Mouse (Mus musculus) midbrain, embryonic 12.5 days (tissue): Measurements from ENCODE around the gene Dvl2. TPM values are rescaled to one million over a fixed set of nuclear protein-coding genes. Genes with fewer than 3 reads are reported as not detected.
"Not testable (repeated sequence)": the region's sequence is repeated elsewhere in the genome, so short reads cannot be mapped to it uniquely, and the experiment has no call there.

Experiments used
- ATAC-seq: fragments of 200-750 bp; cut with Nextera tagmentation; 2 replicates; pipeline ENCODE4 v1.8.0; 2017; ENCODE audit warnings: low read depth, moderate TSS enrichment, moderate library complexity; ENCODE audit not compliant: low FRiP score
- H3K27ac ChIP-seq: fragments of 300-500 bp; sonication (generic); replicated peaks from 2 replicates; pipeline ENCODE4 v1.5.1; 2016; ENCODE audit warnings: mild to moderate bottlenecking
- H3K27me3 ChIP-seq: fragments of 300-500 bp; sonication (generic); 2 replicates; pipeline ENCODE4 v1.6.1; 2016; ENCODE audit warnings: mild to moderate bottlenecking
- H3K36me3 ChIP-seq: fragments of 300-500 bp; sonication (generic); 2 replicates; pipeline ENCODE4 v1.6.1; 2016
- H3K4me1 ChIP-seq: fragments of 300-500 bp; sonication (generic); 2 replicates; pipeline ENCODE4 v1.6.1; 2016
- H3K4me2 ChIP-seq: fragments of 300-500 bp; sonication (generic); replicated peaks from 2 replicates; pipeline ENCODE4 v1.6.1; 2016; ENCODE audit warnings: mild to moderate bottlenecking, moderate library complexity
- H3K4me3 ChIP-seq: fragments of 300-500 bp; sonication (generic); 2 replicates; pipeline ENCODE4 v1.5.1; 2016; ENCODE audit warnings: mild to moderate bottlenecking
- H3K9ac ChIP-seq: fragments of 300-500 bp; sonication (generic); replicated peaks from 2 replicates; pipeline ENCODE4 v1.6.1; 2016; ENCODE audit warnings: mild to moderate bottlenecking, moderate library complexity
- H3K9me3 ChIP-seq: fragments of 300-500 bp; sonication (generic); 2 replicates; pipeline ENCODE4 v1.6.1; 2016; ENCODE audit warnings: mild to moderate bottlenecking
- WGBS: fragments of 180-500 bp; shearing (Covaris S2); methylation state at CpG from one replicate; pipeline ENCODE4 v1.1.7; 2016; 5-methylcytosine and 5-hydroxymethylcytosine counted together
- polyA plus RNA-seq: library from polyadenylated mRNA; unstranded; fragments of >200 nt; fragmentation: Nextera tagmentation; extraction: Ambion mirVana; gene quantifications from 2 replicates; pipeline ENCODE4 v1.2.1, GENCODE M21; 2016

Gene Dvl2
- polyA plus RNA-seq, 1 experiment from 2014 or later, result 45.3 TPM

DNA sequence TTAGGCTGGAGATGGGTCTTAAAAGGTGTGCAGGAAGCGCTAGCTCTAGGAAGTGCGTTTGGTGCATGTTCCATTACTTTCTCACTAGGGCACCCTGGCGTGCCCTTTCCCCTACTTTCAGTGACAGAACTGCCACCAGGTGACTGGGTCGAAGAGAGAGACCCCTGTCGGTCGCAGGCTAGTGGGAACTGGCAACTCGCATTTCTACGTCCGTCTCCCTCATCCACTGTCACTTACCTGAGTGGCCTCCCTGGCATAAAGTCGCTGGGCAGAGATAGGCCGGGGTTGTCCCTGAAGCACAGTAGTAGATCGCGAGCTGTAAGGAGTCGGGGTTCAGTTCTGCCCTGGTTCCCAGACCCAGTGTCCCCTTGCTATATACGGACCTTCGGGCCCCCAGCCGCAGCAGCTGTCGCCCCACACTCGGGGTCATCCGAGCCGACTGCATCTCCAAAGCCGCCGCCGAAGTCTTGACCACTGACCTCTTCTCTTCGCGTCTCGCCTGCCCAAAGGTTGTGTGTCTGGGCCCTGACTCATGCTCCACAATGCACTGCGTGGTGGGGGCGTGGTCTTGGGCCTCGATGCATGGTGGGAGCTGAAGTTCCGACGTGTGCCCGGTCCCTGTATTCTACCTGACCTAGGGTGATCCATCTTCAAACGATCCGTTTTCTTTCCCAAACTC lies 14.6 kb downstream of the Dvl2 start, which contains the start of gene Acadvl:
TSS of gene Acadvl (minus strand) at position 532 of the 679 bp plus-strand sequence.
- Histone ChIP-seq H3K36me3 (peaks cover 38% of the 10 kb centered on the region), H3K4me2 (peak within 1 kb of the TSS; percentile 79), H3K27ac (peak within 1 kb of the TSS; percentile 70), H3K27me3 (no peaks in the 10 kb centered on the region), H3K9ac (peak within 1 kb of the TSS; percentile 74), H3K4me1 (peaks cover 51% of the 10 kb centered on the region), H3K4me3 (peak within 1 kb of the TSS; percentile 52), H3K9me3 (no peaks in the 10 kb centered on the region)
- peak; percentile 71 for ATAC-seq
- 1% methylated on average over 35 of the region's 35 CpGs for WGBS

DNA sequence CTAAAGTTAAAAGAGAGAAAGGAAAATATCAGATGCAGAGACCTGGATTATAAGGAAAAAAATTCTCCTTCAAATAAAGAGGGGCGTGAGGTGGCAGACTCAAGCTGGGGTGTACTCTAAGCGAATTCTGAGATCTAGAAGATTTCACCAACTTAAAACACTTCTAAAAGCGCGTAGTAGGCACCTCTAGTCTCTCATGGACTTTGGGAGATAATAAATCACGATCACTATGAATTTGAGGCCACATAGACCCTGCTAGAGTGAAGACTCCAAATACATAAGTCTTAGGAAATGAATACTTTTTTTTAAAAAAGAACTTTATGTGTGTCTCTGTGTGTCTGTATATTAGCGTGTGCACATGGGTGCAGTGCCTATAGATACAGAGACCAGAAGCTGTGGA lies 15.3 kb downstream of the Dvl2 start:
- H3K27ac ChIP-seq, result 0 out of 2 replicates have a peak overlapping the region, but pooled peaks have one; percentile 70
- ATAC-seq, result no peak
- 0 out of 2 replicates have a peak overlapping the region, but pooled peaks have one; percentile 74 for H3K9ac ChIP-seq
- H3K4me2 ChIP-seq, result peak overlapping the region; percentile 79
- H3K4me3 ChIP-seq, result peak overlapping the region; percentile 52; the same call in 1 of the 2 replicates
- peaks cover 57% of the 10 kb centered on the region for H3K4me1 ChIP-seq
- 70% methylated on average over 6 of the region's 6 CpGs for WGBS
- H3K9me3 ChIP-seq, result no peaks in the 10 kb centered on the region
- no peaks in the 10 kb centered on the region for H3K27me3 ChIP-seq
- H3K36me3 ChIP-seq, result peaks cover 32% of the 10 kb centered on the region

DNA sequence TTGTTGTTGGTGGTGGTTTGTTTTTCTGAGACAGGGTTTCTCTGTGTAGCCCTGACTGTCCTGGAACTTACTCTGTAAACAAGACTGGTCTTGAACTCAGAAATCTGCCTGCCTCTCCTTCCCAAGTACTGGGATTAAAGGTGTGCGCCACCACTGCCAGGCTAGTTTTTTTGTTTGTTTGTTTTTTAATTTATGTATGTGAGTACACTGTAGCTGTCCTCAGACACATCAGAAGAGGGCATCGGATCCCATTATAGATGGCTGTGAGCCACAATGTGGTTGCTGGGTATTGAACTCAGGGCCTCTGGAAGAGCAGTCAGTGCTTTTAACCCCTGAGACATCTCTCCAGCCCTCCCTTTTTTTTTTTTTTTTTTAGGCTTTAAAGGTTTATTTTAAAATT lies 15.8 kb downstream of the Dvl2 start:
- not testable (repeated sequence) for ATAC-seq, H3K9me3 ChIP-seq, H3K9ac ChIP-seq, H3K27me3 ChIP-seq, H3K4me2 ChIP-seq, H3K4me3 ChIP-seq, H3K27ac ChIP-seq
- H3K36me3 ChIP-seq, result peaks cover 27% of the 10 kb centered on the region
- WGBS, result 78% methylated on average over 2 of the region's 2 CpGs
- H3K4me1 ChIP-seq, result peaks cover 57% of the 10 kb centered on the region

DNA sequence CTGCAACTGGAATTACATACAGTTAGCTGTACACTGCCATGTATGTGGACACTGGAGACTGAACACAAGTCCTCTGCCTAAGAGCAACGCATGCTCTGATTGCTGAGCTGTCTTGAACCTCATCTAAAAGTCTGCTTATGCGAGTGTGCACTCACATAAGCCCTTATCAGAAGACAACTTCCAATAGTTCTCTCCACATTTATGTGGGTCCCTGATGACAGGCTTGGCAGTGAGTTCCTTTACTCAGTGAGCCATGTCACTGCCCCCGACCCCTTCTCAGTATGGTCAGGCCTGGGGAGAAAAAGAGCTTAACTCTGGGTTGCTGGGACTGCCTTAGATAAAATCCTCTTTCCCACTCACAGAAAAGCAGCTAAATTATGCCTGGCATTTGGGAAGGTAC lies 16.3 kb downstream of the Dvl2 start, which contains the start of gene Dlg4:
TSS of gene Dlg4 (plus strand) at position 274 of the 400 bp plus-strand sequence.
- Histone ChIP-seq H3K27me3 (no peaks in the 10 kb centered on the region), H3K36me3 (peaks cover 22% of the 10 kb centered on the region), H3K4me3 (peak within 1 kb of the TSS; percentile 72), H3K9me3 (no peaks in the 10 kb centered on the region), H3K4me2 (peak within 1 kb of the TSS; percentile 91), H3K9ac (peak within 1 kb of the TSS; percentile 94), H3K4me1 (peaks cover 57% of the 10 kb centered on the region), H3K27ac (peak within 1 kb of the TSS; percentile 94)
- 56% methylated on average over 3 of the region's 3 CpGs for WGBS
- ATAC-seq, result no peak

DNA sequence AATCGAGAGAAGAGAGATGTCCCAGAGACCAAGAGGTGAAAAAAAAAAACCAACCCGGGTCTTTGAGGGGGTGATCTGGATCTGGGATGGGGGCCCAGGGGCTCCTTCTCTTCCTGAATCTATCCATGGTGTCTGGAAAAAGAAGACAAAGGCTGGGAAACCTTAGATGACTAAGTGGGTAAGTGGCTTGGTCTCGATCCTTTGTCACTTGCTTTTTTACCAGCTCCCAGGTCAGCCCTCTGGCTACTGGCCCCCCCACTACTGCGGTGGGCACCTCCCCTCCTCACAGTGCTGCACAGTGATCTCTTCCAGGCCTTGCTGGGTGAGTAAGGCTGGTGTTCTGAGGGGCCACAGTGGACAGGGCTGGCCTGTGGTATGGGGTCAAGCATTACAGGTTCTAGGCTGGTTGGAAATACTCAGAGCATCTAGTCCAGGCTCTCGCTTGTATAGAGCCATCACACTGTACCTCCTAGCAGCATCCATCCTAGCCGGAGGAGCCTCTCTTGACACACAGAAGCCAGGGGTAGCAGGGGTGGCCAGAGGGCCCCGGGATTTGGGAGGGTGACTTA lies 16.9 kb downstream of the Dvl2 start:
- Histone ChIP-seq H3K9me3 (no peaks in the 10 kb centered on the region), H3K27ac (peak overlapping the region; percentile 94), H3K36me3 (peaks cover 16% of the 10 kb centered on the region), H3K9ac (peak overlapping the region; percentile 94), H3K4me2 (peak overlapping the region; percentile 91), H3K27me3 (no peaks in the 10 kb centered on the region), H3K4me1 (peaks cover 61% of the 10 kb centered on the region), H3K4me3 (peak overlapping the region; percentile 72)
- WGBS, result 32% methylated on average over 7 of the region's 7 CpGs
- no peak for ATAC-seq

DNA sequence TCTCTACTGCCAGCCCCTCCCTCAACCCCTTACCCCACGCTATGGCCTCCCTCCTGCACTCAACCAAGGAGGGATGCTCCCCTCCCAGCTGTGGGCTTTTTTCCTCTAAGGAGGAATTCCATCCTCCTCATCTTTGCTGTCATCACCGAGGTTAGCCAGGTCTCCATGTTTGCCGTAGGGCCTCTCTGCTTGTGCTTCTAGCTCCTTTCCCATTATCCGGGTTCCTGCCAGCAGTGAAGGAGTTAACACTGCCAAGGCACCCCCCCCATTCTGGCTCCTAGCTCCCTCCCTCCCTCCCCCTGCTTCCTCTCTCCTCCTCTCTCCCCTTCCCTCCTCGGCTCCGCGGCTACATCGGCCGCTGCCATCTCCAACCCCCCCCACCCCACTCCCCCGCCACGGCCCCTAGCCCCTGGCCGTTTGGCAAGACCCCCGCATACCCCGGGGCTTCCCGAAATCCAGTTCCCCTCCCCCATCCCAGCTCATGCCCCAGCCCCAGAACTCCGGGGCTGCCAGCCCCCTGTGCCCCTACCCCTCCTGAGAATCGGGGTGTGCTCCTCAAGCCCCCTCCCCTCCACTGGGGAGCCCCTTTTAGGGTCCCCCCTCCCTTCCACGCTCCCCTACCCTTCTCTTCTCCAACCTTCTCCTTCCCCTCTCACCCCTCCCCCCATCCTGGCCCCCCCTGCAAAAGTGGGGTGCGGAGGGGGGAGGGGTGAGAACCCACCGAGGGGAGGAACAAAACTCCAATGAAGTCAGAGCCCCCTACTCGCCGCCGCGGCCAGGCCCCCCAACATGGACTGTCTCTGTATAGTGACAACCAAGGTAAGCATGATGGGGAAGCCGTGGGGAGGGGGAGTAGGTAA lies 18.0 kb downstream of the Dvl2 start:
- peaks cover 5% of the 10 kb centered on the region for H3K36me3 ChIP-seq
- H3K9ac ChIP-seq, result peak overlapping the region; percentile 94
- no peaks in the 10 kb centered on the region for H3K9me3 ChIP-seq
- under 1% methylated on average over 24 of the region's 25 CpGs for WGBS
- no peak for ATAC-seq
- H3K27me3 ChIP-seq, result no peaks in the 10 kb centered on the region
- H3K4me2 ChIP-seq, result peak overlapping the region; percentile 91
- peaks cover 71% of the 10 kb centered on the region for H3K4me1 ChIP-seq
- H3K4me3 ChIP-seq, result peak overlapping the region; percentile 72
- H3K27ac ChIP-seq, result peak overlapping the region; percentile 94

DNA sequence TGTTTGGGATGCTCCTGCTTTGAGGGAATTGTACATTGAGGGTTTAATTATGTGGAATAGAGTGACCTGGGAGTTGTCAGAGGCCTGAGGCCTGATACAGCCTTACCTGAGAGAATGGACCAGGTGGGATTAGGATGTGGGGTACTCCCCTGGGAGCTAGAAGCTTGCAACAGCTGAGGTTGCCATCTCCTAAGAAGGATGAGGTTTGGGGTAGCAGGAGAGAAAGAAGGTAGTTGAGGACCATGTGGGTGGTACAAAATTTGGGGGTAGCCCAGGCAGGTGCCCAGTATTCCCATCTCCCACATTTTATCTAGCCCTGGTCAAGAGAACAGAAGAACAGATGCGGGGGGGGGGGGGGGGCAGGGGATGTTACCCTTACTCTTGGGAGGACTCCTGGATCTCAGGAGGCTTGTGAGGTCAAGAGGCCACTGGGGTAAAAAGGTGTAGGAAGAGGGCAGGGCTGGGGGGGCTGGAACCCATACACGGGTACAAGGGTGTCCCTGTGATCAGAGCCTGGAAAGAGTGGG lies 19.2 kb downstream of the Dvl2 start:
- H3K36me3 ChIP-seq, result no peaks in the 10 kb centered on the region
- peaks cover 73% of the 10 kb centered on the region for H3K4me1 ChIP-seq
- peak overlapping the region; percentile 94 for H3K27ac ChIP-seq
- H3K9me3 ChIP-seq, result no peaks in the 10 kb centered on the region
- peak overlapping the region; percentile 91 for H3K4me2 ChIP-seq
- H3K9ac ChIP-seq, result peak overlapping the region; percentile 94
- WGBS, result 0% methylated on average over 1 of the region's 2 CpGs
- peak overlapping the region; percentile 72 for H3K4me3 ChIP-seq
- ATAC-seq, result no peak
- no peaks in the 10 kb centered on the region for H3K27me3 ChIP-seq

DNA sequence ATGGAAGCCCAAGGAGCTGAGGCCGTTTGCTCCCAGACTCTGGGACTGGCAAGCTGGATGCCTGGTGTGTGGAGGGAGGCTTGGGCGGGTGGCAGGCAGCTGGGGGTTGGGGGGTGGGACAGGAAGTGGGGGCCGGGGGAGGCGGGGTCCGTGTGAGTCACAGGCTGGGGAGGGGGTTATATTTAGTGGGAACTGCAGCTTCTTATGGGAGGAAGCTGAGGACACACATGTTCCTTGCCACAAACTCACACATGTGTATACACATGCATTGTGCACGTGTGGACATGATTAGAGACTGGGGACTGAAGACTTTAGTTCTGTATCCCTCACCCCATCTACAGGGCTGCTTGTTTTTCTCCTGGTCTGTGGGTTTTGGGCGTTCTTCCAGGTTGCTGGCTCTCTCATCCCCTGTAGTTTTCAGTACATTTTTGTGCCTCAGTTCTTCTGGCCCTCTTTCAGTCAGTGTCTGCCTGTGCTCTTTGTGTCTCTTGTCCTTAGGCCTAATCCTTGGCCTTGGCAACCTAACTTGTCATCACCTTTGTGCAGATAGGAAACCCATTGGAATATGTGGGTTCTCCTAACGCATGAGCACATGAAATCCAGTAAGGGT lies 19.7 kb downstream of the Dvl2 start:
- peak overlapping the region; percentile 91 for H3K4me2 ChIP-seq
- no peak for ATAC-seq
- H3K9me3 ChIP-seq, result no peaks in the 10 kb centered on the region
- no peaks in the 10 kb centered on the region for H3K36me3 ChIP-seq
- H3K9ac ChIP-seq, result peak overlapping the region; percentile 94
- 6% methylated on average over 8 of the region's 8 CpGs for WGBS
- no peaks in the 10 kb centered on the region for H3K27me3 ChIP-seq
- peak overlapping the region; percentile 94 for H3K27ac ChIP-seq
- peak overlapping the region; percentile 72 for H3K4me3 ChIP-seq
- H3K4me1 ChIP-seq, result peaks cover 73% of the 10 kb centered on the region

DNA sequence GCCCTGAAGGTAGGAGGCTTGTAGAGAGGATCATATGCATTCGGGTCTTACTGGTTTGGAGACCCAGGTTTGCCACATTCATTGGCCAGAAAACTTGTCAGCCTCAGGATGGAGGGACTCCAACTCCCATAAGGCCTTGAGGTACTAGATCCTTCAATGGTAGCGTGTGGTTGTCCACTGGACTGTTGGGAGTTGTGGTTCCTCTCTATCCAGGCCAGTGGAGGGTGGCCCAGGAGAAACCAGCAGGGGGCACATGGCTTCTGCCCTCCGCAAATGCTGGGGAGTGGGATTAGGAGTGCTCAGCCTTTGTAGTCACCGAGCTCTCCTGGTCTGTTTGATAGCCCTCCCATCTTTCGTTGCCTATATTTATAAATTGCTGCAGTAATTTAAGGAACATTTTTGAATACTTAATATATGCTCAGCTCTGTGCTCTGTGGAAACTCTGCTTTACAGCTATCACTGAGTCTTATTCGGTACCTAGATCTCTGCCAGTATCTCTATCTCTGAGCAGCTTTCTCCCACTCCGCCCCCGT lies 20.4 kb downstream of the Dvl2 start:
- WGBS, result 0% methylated on average over 8 of the region's 8 CpGs
- Histone ChIP-seq H3K4me1 (peaks cover 74% of the 10 kb centered on the region), H3K36me3 (no peaks in the 10 kb centered on the region), H3K9ac (peak overlapping the region; percentile 43; the same call in 1 of the 2 replicates), H3K4me2 (peak overlapping the region; percentile 91), H3K27ac (peak overlapping the region; percentile 94), H3K9me3 (no peaks in the 10 kb centered on the region), H3K27me3 (no peaks in the 10 kb centered on the region), H3K4me3 (peak overlapping the region; percentile 72)
- ATAC-seq, result peak; percentile 76

DNA sequence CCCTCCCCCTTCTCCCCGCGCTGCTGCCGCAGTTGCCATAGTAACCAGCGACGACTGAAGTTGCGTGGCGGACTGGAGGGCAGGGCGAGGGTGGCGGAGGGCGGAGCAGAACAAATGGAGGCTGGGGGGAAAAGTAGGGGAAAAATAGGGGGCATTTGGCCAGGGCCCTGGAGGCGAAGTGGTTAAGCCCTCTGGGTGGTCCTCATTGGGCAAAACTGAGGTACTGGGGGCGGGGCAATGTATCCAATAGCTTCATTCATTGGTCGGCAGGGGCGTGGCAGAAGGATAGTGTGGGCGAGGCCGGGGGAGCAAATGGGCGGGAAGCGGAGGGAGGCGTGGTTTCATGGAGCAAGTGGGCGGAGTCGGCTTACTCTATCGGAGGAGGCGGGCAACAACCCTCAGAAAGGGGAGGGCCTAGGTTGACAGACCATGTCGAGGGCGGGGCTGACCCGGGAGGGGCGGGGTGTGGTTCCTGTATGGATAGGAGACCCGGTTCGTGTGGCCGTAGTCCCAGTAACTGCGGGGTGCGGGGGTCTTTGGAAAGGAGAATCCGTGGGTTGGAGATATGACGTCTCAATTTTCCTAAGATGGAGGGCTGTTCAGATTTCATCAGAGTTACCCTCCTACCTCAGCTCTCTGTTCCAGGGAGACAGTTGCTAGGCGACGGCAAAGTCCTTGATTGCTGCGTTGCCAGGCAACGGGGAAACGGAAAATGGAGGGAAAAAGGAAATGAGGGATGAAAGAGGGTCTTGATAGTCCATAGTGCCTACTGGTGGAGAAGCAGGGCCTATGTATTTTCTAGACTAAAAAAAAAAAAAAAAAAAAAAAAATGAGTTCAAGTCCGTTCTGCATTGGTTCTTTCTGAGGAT lies 21.1 kb downstream of the Dvl2 start:
- peak overlapping the region; percentile 91 for H3K4me2 ChIP-seq
- H3K27me3 ChIP-seq, result no peaks in the 10 kb centered on the region
- H3K9me3 ChIP-seq, result no peaks in the 10 kb centered on the region
- 1% methylated on average over 35 of the region's 40 CpGs for WGBS
- H3K36me3 ChIP-seq, result no peaks in the 10 kb centered on the region
- H3K4me1 ChIP-seq, result peaks cover 81% of the 10 kb centered on the region
- peak overlapping the region; percentile 94 for H3K27ac ChIP-seq
- peak overlapping the region; percentile 72 for H3K4me3 ChIP-seq
- peak overlapping the region; percentile 43; the same call in 1 of the 2 replicates for H3K9ac ChIP-seq
- ATAC-seq, result peak; percentile 64
